Mouse (Mus musculus): ENCODE measurements around the gene Nme6. TPM values are rescaled to one million over a fixed set of nuclear protein-coding genes. Genes with fewer than 3 reads are reported as not detected.

The Nme6 gene
- polyA plus RNA-seq, 1 experiment from 2014 or later: 69.9 TPM

- Histone ChIP-seq H3K4me1 (ENCODE audit: control insufficient read depth, insufficient read depth, low read length) (no peaks in the 10 kb centered on the region), H3K27me3 (ENCODE audit: control insufficient read depth, insufficient read depth, low read depth, low read length) (no peaks in the 10 kb centered on the region), H3K4me2 (ENCODE audit: low read length) (no peak overlapping the region), H3K9ac (ENCODE audit: low read depth, low read length) (no peak overlapping the region), H3K9me3 (replicated peaks; ENCODE audit: control insufficient read depth, low read length, poor library complexity, severe bottlenecking) (no peaks in the 10 kb centered on the region), H3K27ac (ENCODE audit: low read length) (no peak overlapping the region), H3K36me3 (ENCODE audit: control insufficient read depth, insufficient read depth, low read length) (no peaks in the 10 kb centered on the region), H3K4me3 (ENCODE audit: low read depth, low read length) (no peak overlapping the region)
- no peak for ATAC-seq
- 77% methylated on average over 6 of the region's 6 CpGs for WGBS
These were observed 23.4 kb downstream of the Nme6 start for GRCm38 (mm10) chr9:109855947-109856346.

GRCm38 (mm10) chr9:109862397-109863044 lies 30.0 kb downstream of the Nme6 start:
- no peaks in the 10 kb centered on the region for H3K9me3 ChIP-seq (replicated peaks; ENCODE audit: control insufficient read depth, low read length, poor library complexity, severe bottlenecking)
- no peaks in the 10 kb centered on the region for H3K36me3 ChIP-seq (ENCODE audit: control insufficient read depth, insufficient read depth, low read length)
- H3K4me1 ChIP-seq (ENCODE audit: control insufficient read depth, insufficient read depth, low read length): no peaks in the 10 kb centered on the region
- H3K27ac ChIP-seq (ENCODE audit: low read length): no peak overlapping the region
- H3K4me2 ChIP-seq (ENCODE audit: low read length): peak overlapping the region; percentile 16; the same call in 1 of the 2 replicates
- H3K27me3 ChIP-seq (ENCODE audit: control insufficient read depth, insufficient read depth, low read depth, low read length): no peaks in the 10 kb centered on the region
- peak; percentile 42; the same call in 1 of the 2 replicates for ATAC-seq
- no peak overlapping the region for H3K4me3 ChIP-seq (ENCODE audit: low read depth, low read length)
- no peak overlapping the region for H3K9ac ChIP-seq (ENCODE audit: low read depth, low read length)
- 21% methylated on average over 20 of the region's 20 CpGs for WGBS

GRCm38 (mm10) chr9:109863085-109863484 lies 30.5 kb downstream of the Nme6 start:
- no peaks in the 10 kb centered on the region for H3K4me1 ChIP-seq (ENCODE audit: control insufficient read depth, insufficient read depth, low read length)
- no peak overlapping the region for H3K4me3 ChIP-seq (ENCODE audit: low read depth, low read length)
- 65% methylated on average over 3 of the region's 3 CpGs for WGBS
- no peaks in the 10 kb centered on the region for H3K27me3 ChIP-seq (ENCODE audit: control insufficient read depth, insufficient read depth, low read depth, low read length)
- H3K36me3 ChIP-seq (ENCODE audit: control insufficient read depth, insufficient read depth, low read length): no peaks in the 10 kb centered on the region
- no peaks in the 10 kb centered on the region for H3K9me3 ChIP-seq (replicated peaks; ENCODE audit: control insufficient read depth, low read length, poor library complexity, severe bottlenecking)
- H3K4me2 ChIP-seq (ENCODE audit: low read length): no peak overlapping the region
- H3K9ac ChIP-seq (ENCODE audit: low read depth, low read length): no peak overlapping the region
- no peak for ATAC-seq
- no peak overlapping the region for H3K27ac ChIP-seq (ENCODE audit: low read length)

GRCm38 (mm10) chr9:109866218-109866617 lies 33.7 kb downstream of the Nme6 start:
- Histone ChIP-seq H3K36me3 (ENCODE audit: control insufficient read depth, insufficient read depth, low read length) (no peaks in the 10 kb centered on the region), H3K4me3 (ENCODE audit: low read depth, low read length) (no peak overlapping the region), H3K4me2 (ENCODE audit: low read length) (no peak overlapping the region), H3K27ac (ENCODE audit: low read length) (no peak overlapping the region), H3K9me3 (replicated peaks; ENCODE audit: control insufficient read depth, low read length, poor library complexity, severe bottlenecking) (no peaks in the 10 kb centered on the region), H3K9ac (ENCODE audit: low read depth, low read length) (no peak overlapping the region), H3K4me1 (ENCODE audit: control insufficient read depth, insufficient read depth, low read length) (no peaks in the 10 kb centered on the region), H3K27me3 (ENCODE audit: control insufficient read depth, insufficient read depth, low read depth, low read length) (no peaks in the 10 kb centered on the region)
- WGBS: 73% methylated on average over 2 of the region's 2 CpGs
- ATAC-seq: no peak

- Histone ChIP-seq H3K9ac (ENCODE audit: low read depth, low read length) (no peak overlapping the region), H3K27ac (ENCODE audit: low read length) (no peak overlapping the region), H3K4me2 (ENCODE audit: low read length) (no peak overlapping the region), H3K4me3 (ENCODE audit: low read depth, low read length) (no peak overlapping the region), H3K36me3 (ENCODE audit: control insufficient read depth, insufficient read depth, low read length) (no peaks in the 10 kb centered on the region), H3K27me3 (ENCODE audit: control insufficient read depth, insufficient read depth, low read depth, low read length) (no peaks in the 10 kb centered on the region), H3K9me3 (replicated peaks; ENCODE audit: control insufficient read depth, low read length, poor library complexity, severe bottlenecking) (no peaks in the 10 kb centered on the region), H3K4me1 (ENCODE audit: control insufficient read depth, insufficient read depth, low read length) (no peaks in the 10 kb centered on the region)
- no peak for ATAC-seq
- 47% methylated on average over 6 of the region's 6 CpGs for WGBS
These were observed 38.5 kb downstream of the Nme6 start for GRCm38 (mm10) chr9:109870983-109871572.

- Histone ChIP-seq H3K4me1 (ENCODE audit: control insufficient read depth, insufficient read depth, low read length) (peaks cover 12% of the 10 kb centered on the region), H3K9ac (ENCODE audit: low read depth, low read length) (peak within 1 kb of the TSS; percentile 84), H3K36me3 (ENCODE audit: control insufficient read depth, insufficient read depth, low read length) (peaks cover 4% of the 10 kb centered on the region), H3K9me3 (replicated peaks; ENCODE audit: control insufficient read depth, low read length, poor library complexity, severe bottlenecking) (no peaks in the 10 kb centered on the region), H3K4me3 (ENCODE audit: low read depth, low read length) (peak within 1 kb of the TSS; percentile 87), H3K27me3 (ENCODE audit: control insufficient read depth, insufficient read depth, low read depth, low read length) (no peaks in the 10 kb centered on the region), H3K27ac (ENCODE audit: low read length) (peak within 1 kb of the TSS; percentile 58), H3K4me2 (ENCODE audit: low read length) (peak within 1 kb of the TSS; percentile 92)
- ATAC-seq: peak; percentile 94
- 8% methylated on average over 33 of the region's 33 CpGs for WGBS
These were observed 42.5 kb downstream of the Nme6 start, which contains the start of gene Cdc25a for GRCm38 (mm10) chr9:109874797-109875691. TSS of gene Cdc25a (plus strand) at chr9:109875579.

- H3K27ac ChIP-seq (ENCODE audit: low read length): peak overlapping the region; percentile 58
- no peaks in the 10 kb centered on the region for H3K27me3 ChIP-seq (ENCODE audit: control insufficient read depth, insufficient read depth, low read depth, low read length)
- no peaks in the 10 kb centered on the region for H3K9me3 ChIP-seq (replicated peaks; ENCODE audit: control insufficient read depth, low read length, poor library complexity, severe bottlenecking)
- peaks cover 5% of the 10 kb centered on the region for H3K36me3 ChIP-seq (ENCODE audit: control insufficient read depth, insufficient read depth, low read length)
- peaks cover 12% of the 10 kb centered on the region for H3K4me1 ChIP-seq (ENCODE audit: control insufficient read depth, insufficient read depth, low read length)
- peak; percentile 66 for ATAC-seq
- H3K4me3 ChIP-seq (ENCODE audit: low read depth, low read length): peak overlapping the region; percentile 87
- under 1% methylated on average over 68 of the region's 76 CpGs for WGBS
- H3K4me2 ChIP-seq (ENCODE audit: low read length): peak overlapping the region; percentile 92
- H3K9ac ChIP-seq (ENCODE audit: low read depth, low read length): peak overlapping the region; percentile 84
These were observed 43.4 kb downstream of the Nme6 start for GRCm38 (mm10) chr9:109875695-109876601.

GRCm38 (mm10) chr9:109876756-109877155 lies 44.2 kb downstream of the Nme6 start:
- 6% methylated on average over 3 of the region's 3 CpGs for WGBS
- no peak overlapping the region for H3K27ac ChIP-seq (ENCODE audit: low read length)
- no peak for ATAC-seq

More at GRCm38 (mm10) chr9:109876756-109877155, 44.2 kb downstream of the Nme6 start:
- Histone ChIP-seq H3K27me3 (ENCODE audit: control insufficient read depth, insufficient read depth, low read depth, low read length) (no peaks in the 10 kb centered on the region), H3K4me3 (ENCODE audit: low read depth, low read length) (peak overlapping the region; percentile 87), H3K4me2 (ENCODE audit: low read length) (peak overlapping the region; percentile 92), H3K4me1 (ENCODE audit: control insufficient read depth, insufficient read depth, low read length) (peaks cover 12% of the 10 kb centered on the region), H3K36me3 (ENCODE audit: control insufficient read depth, insufficient read depth, low read length) (peaks cover 9% of the 10 kb centered on the region), H3K9ac (ENCODE audit: low read depth, low read length) (peak overlapping the region; percentile 40; the same call in 1 of the 2 replicates), H3K9me3 (replicated peaks; ENCODE audit: control insufficient read depth, low read length, poor library complexity, severe bottlenecking) (no peaks in the 10 kb centered on the region)

Data from midbrain, embryonic 16.5 days (tissue).